Mouse (Mus musculus): Measurements from ENCODE around the gene Smco4. TPM values are rescaled to one million over a fixed set of nuclear protein-coding genes. Genes with fewer than 3 reads are reported as not detected.

Gene Smco4
- total and polyA plus RNA-seq, 3 experiments = 26.9 to 65.6 (median 49.6) TPM

DNA sequence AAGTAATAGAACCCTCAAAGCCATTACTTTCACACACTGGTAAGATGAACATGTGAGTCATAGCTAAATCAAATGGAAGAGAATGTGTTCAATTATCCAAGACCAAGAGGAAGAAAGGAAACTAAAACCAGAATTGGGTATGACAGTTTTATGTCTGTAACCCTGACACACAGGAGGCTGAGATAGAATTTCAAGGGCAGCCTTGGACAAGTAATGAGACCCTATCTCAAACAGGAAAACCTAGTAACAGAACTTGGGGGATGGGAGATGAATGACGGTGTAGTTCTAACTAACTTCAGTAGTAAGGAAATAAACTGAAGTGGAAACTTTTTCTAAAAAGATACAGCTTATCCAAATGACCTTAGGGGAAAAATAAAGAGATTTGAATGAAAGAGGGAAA is 85.2 kb downstream of the Smco4 start:
- no peaks in the 10 kb centered on the region for H3K36me3 ChIP-seq (replicated peaks in 1 of 2; ENCODE audit: control insufficient read depth in 1 of 2, insufficient read depth in 1 of 2, low read length in 1 of 2)
- H3K79me2 ChIP-seq (replicated peaks; ENCODE audit: control insufficient read depth, extremely low read depth, insufficient read depth, poor library complexity, severe bottlenecking) = no peaks in the 10 kb centered on the region
- H3K9ac ChIP-seq (ENCODE audit: insufficient read depth, low read depth) = no peak overlapping the region
- H3K4me2 ChIP-seq (ENCODE audit: insufficient read depth, low read depth, poor library complexity, severe bottlenecking) = no peak overlapping the region
- H3K4me1 ChIP-seq (ENCODE audit: control insufficient read depth in 1 of 2, insufficient read depth in 2 of 2) = peaks cover 10 to 60% of the 10 kb centered on the region in 2 experiments
- no peak for TF ChIP-seq GABPA (IDR thresholded peaks at IDR 0.05; ENCODE audit: insufficient replicate concordance, low read depth, low read length)
- TF ChIP-seq ZC3H11A (IDR thresholded peaks at IDR 0.05; ENCODE audit: low read depth, low read length) = no peak
- no peak for TF ChIP-seq MXI1 (IDR thresholded peaks at IDR 0.05; ENCODE audit: low read depth, low read length)
- peaks cover 2% of the 10 kb centered on the region for H3K9me3 ChIP-seq (replicated peaks; ENCODE audit: low read length)
- no peak overlapping the region for H3K27ac ChIP-seq (ENCODE audit: insufficient read depth, low read depth)
- no peaks in the 10 kb centered on the region for H3K27me3 ChIP-seq (replicated peaks)
- DNase-seq (ENCODE audit: extremely low read depth) = no peak
- in situ Hi-C loops (cut with MboI; ENCODE audit: low pct_ligation_motif_present, low pct_unique_long_range_greater_than_20kb, low sequenced_read_pairs) = no loop called here
- dilution Hi-C loops (cut with MboI; ENCODE audit: extremely low pct_ligation_motif_present, extremely low pct_unique_long_range_greater_than_20kb, low sequenced_read_pairs) = no loop called here
- no peak overlapping the region for H3K4me3 ChIP-seq (replicated peaks in 1 of 3; ENCODE audit: low read depth in 2 of 3, low read length in 2 of 3, poor library complexity in 1 of 3)

DNA sequence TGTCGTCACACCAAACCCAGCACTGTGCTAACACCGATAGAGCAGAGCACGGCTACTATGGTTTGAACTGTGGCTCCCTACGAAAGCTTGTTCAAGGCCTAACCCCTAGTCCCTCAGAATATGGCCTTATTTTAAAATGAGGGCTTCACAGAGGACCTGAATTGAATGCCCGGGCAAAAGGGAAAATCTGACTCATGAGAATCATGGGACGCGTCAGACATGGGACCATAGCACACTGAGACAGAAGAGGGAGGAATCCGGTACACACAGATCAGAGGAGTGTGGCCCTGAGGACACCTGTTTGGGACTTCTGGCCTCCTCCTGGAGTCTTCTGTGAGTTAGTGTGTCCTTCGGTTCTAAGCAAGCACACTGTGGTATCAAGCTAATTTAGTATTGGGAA is 85.7 kb downstream of the Smco4 start:
- Histone ChIP-seq H3K79me2 (replicated peaks; ENCODE audit: control insufficient read depth, extremely low read depth, insufficient read depth, poor library complexity, severe bottlenecking) (no peaks in the 10 kb centered on the region), H3K36me3 (replicated peaks in 1 of 2; ENCODE audit: control insufficient read depth in 1 of 2, insufficient read depth in 1 of 2, low read length in 1 of 2) (no peaks in the 10 kb centered on the region), H3K4me3 (replicated peaks in 1 of 3; ENCODE audit: low read depth in 2 of 3, low read length in 2 of 3, poor library complexity in 1 of 3) (no peak overlapping the region), H3K9me3 (replicated peaks; ENCODE audit: low read length) (peaks cover 2% of the 10 kb centered on the region), H3K27ac (ENCODE audit: insufficient read depth, low read depth) (no peak overlapping the region), H3K4me1 (ENCODE audit: control insufficient read depth in 1 of 2, insufficient read depth in 2 of 2) (peaks cover 10 to 58% of the 10 kb centered on the region in 2 experiments), H3K27me3 (replicated peaks) (no peaks in the 10 kb centered on the region), H3K9ac (ENCODE audit: insufficient read depth, low read depth) (no peak overlapping the region), H3K4me2 (ENCODE audit: insufficient read depth, low read depth, poor library complexity, severe bottlenecking) (no peak overlapping the region)
- dilution Hi-C loops (cut with MboI; ENCODE audit: extremely low pct_ligation_motif_present, extremely low pct_unique_long_range_greater_than_20kb, low sequenced_read_pairs) = no loop called here
- peak; percentile 53 for DNase-seq (ENCODE audit: extremely low read depth)
- in situ Hi-C loops (cut with MboI; ENCODE audit: low pct_ligation_motif_present, low pct_unique_long_range_greater_than_20kb, low sequenced_read_pairs) = no loop called here
- TF ChIP-seq CHD1 (IDR thresholded peaks at IDR 0.05; ENCODE audit: low read depth, low read length) (no peak), UBTF (IDR thresholded peaks at IDR 0.05; ENCODE audit: low read depth, low read length) (no peak), NRF1 (IDR thresholded peaks at IDR 0.05; ENCODE audit: low read depth, low read length) (no peak), SIN3A (IDR thresholded peaks at IDR 0.05; ENCODE audit: low read length) (no peak), ZKSCAN1 (IDR thresholded peaks at IDR 0.05; ENCODE audit: borderline replicate concordance, low read depth, low read length) (no peak), MEF2A (IDR thresholded peaks at IDR 0.05; ENCODE audit: borderline replicate concordance, low read depth, low read length) (no peak), USF1 (IDR thresholded peaks at IDR 0.05; ENCODE audit: low read depth, low read length) (no peak), JUND (conservative IDR thresholded peaks at IDR 0.05; ENCODE audit: low read depth, low read length) (peak; percentile 72; the same call in 1 of the 2 replicates), EP300 (IDR thresholded peaks at IDR 0.05; ENCODE audit: low read length) (no peak; the same call in none of the 2 replicates), NELFE (IDR thresholded peaks at IDR 0.05; ENCODE audit: low read depth, low read length) (no peak), MXI1 (IDR thresholded peaks at IDR 0.05; ENCODE audit: low read depth, low read length) (no peak), MAX (IDR thresholded peaks at IDR 0.05; ENCODE audit: low read length) (no peak), JUN (IDR thresholded peaks at IDR 0.05; ENCODE audit: insufficient read depth, low read depth, low read length) (peak; percentile 42; the same call in 1 of the 2 replicates), CTCF (conservative IDR thresholded peaks at IDR 0.05 in 1 of 2, IDR thresholded peaks at IDR 0.05 in 1 of 2; ENCODE audit: low read depth in 2 of 2, low read length in 2 of 2) (no peak), CHD2 (IDR thresholded peaks at IDR 0.05; ENCODE audit: low read length) (0 out of 2 replicates have a peak, but pooled peaks have one; percentile 5), ZMIZ1 (IDR thresholded peaks at IDR 0.05; ENCODE audit: low read depth, low read length) (no peak), E2F4 (IDR thresholded peaks at IDR 0.05; ENCODE audit: insufficient replicate concordance, low read depth, low read length) (no peak)
